Mouse (Mus musculus) small intestine, adult 2 months (tissue): ENCODE measurements around the gene Plekhm3.

Experiments
- CTCF ChIP-seq: fragments of 200-500 bp; IDR thresholded peaks from 2 replicates; pipeline ENCODE4 v1.5.1; 2012; ENCODE audit warnings: low read depth, mild to moderate bottlenecking, control low read depth, inconsistent platforms, low read length, moderate library complexity, mixed read lengths; ENCODE audit not compliant: insufficient replicate concordance, insufficient read length; ENCODE audit errors: extremely low read depth
- POLR2A ChIP-seq: fragments of 200-500 bp; IDR thresholded peaks from 2 replicates; pipeline ENCODE4 v1.6.1; 2012; ENCODE audit warnings: low read depth, mild to moderate bottlenecking, control low read depth, inconsistent platforms, low read length, moderate library complexity

- TF ChIP-seq CTCF (no peak), POLR2A (no peak)
These were observed 112.6 kb downstream of the Plekhm3 start for GRCm38 (mm10) chr1:64843900-64844616.
